25 mouse cellular contexts compared by ENCODE assay signal in the genomic region with DNA sequence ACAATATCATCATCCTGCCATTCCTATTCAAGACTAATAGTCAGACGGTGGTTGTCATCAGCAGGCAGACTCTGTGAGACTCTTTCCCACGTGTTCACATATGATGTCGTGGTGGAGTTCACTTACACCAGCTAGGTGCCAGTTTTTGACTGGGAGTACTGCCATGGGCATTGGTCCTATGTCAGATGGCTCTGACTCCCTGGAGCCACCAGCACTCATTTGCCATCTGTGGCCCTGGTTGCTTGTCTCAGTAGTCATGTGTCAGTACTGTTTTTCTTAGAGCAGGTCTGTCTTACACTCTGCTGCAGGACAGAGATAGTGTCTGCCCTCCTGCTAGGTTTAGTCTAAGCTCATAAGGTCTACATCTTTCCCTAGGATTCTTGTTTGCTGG. TPM values are rescaled to one million over a fixed set of nuclear protein-coding genes. Genes with fewer than 3 reads are reported as not detected.
DNase-seq lines count a peak whose midpoint lies in the region; ATAC-seq and TF ChIP-seq lines count a peak whose summit lies in the region.
"Had no signal": no experiment of that assay in that cellular context is flagged by ENCODE, and none has a peak within 500 bp of the region (broad histone marks: within the 10 kb centered on the region; RNA-seq: fewer than 3 reads in every experiment).

No protein-coding gene starts in this region.

- no peak overlapping the region for H3K4me2 ChIP-seq in hindbrain, postnatal 0 days (ENCODE audit: low read depth, low read length)
- H3K4me2 ChIP-seq in hindbrain, embryonic 12.5 days (replicated peaks), result no peak overlapping the region
- H3K4me2 ChIP-seq: embryonic facial prominence, embryonic 13.5 days; hindbrain, embryonic 14.5 days; limb, embryonic 13.5 days; neural tube, embryonic 13.5 days had no signal

- no peaks in the 10 kb centered on the region for H3K4me1 ChIP-seq in hindbrain, postnatal 0 days (ENCODE audit: insufficient read depth, low read length)
- H3K4me1 ChIP-seq in hindbrain, embryonic 12.5 days, result no peaks in the 10 kb centered on the region
- H3K4me1 ChIP-seq: embryonic facial prominence, embryonic 13.5 days; limb, embryonic 13.5 days; neural tube, embryonic 13.5 days had no signal

- H3K27me3 ChIP-seq in hindbrain, postnatal 0 days (ENCODE audit: insufficient read depth, low read length), result no peaks in the 10 kb centered on the region
- no peaks in the 10 kb centered on the region for H3K27me3 ChIP-seq in hindbrain, embryonic 12.5 days
- H3K27me3 ChIP-seq: embryonic facial prominence, embryonic 13.5 days; limb, embryonic 13.5 days; neural tube, embryonic 13.5 days had no signal

- 75% methylated on average over 3 of the region's 3 CpGs for WGBS in hindbrain, postnatal 0 days
- WGBS in hindbrain, embryonic 12.5 days, result 89% methylated on average over 3 of the region's 3 CpGs

- H3K9ac ChIP-seq in hindbrain, postnatal 0 days (replicated peaks; ENCODE audit: low read length), result no peak overlapping the region
- H3K9ac ChIP-seq in hindbrain, embryonic 12.5 days, result no peak overlapping the region
- H3K9ac ChIP-seq: embryonic facial prominence, embryonic 13.5 days; hindbrain, embryonic 14.5 days; limb, embryonic 13.5 days; liver, embryonic 14.5 days; neural tube, embryonic 13.5 days had no signal

- intact Hi-C loops in gastrocnemius, postnatal 14 days (cut with DNase I; ENCODE audit: low total_unique reads), result no loop called here

- no peak overlapping the region for H3K27ac ChIP-seq in hindbrain, postnatal 0 days
- no peak overlapping the region for H3K27ac ChIP-seq in hindbrain, embryonic 12.5 days
- H3K27ac ChIP-seq: embryonic facial prominence, embryonic 13.5 days; heart, adult 2 months; hindbrain, embryonic 14.5 days; limb, embryonic 13.5 days; liver, embryonic 14.5 days; neural tube, embryonic 13.5 days; stomach, postnatal 0 days had no signal

- no peak overlapping the region for H3K4me3 ChIP-seq in hindbrain, postnatal 0 days (ENCODE audit: low read length)
- no peak overlapping the region for H3K4me3 ChIP-seq in hindbrain, embryonic 12.5 days
- H3K4me3 ChIP-seq: embryonic facial prominence, embryonic 13.5 days; heart, adult 2 months; limb, embryonic 13.5 days; neural tube, embryonic 13.5 days had no signal

- H3K36me3 ChIP-seq in hindbrain, postnatal 0 days (ENCODE audit: insufficient read depth, low read length), result peaks cover 75% of the 10 kb centered on the region
- peaks cover 96% of the 10 kb centered on the region for H3K36me3 ChIP-seq in hindbrain, embryonic 12.5 days

- DNase-seq in hindbrain, postnatal 0 days (ENCODE audit: low spot score), result peak; percentile 43
- peak; percentile 12 for DNase-seq in brain, embryonic 14.5 days (ENCODE audit: low read depth)
- DNase-seq in cerebellum, adult 9-11 months, result peak; percentile 93
- DNase-seq in gastrocnemius, postnatal 14 days, result peak; percentile 38
- no peak for DNase-seq in adrenal gland, postnatal 10 days
- no peak for DNase-seq in kidney, postnatal 4 days
- no peak for DNase-seq in yolk sac, embryonic 10.5 days (ENCODE audit: low spot score)
- DNase-seq: heart, postnatal 10 days; kidney, postnatal 10 days; lung, postnatal 10 days; right cerebral cortex, postnatal 14 days; thymus, postnatal 25 days had no signal

- peak; percentile 55; the same call in 1 of the 2 replicates for ATAC-seq in hindbrain, postnatal 0 days
- ATAC-seq in hindbrain, embryonic 12.5 days (ENCODE audit: low FRiP score), result no peak
- ATAC-seq: intestine, postnatal 0 days had no signal

- TF ChIP-seq POLR2A in brain, embryonic 14.5 days (IDR thresholded peaks at IDR 0.05; ENCODE audit: borderline replicate concordance, extremely low read depth, insufficient read depth, insufficient read length, poor library complexity, severe bottlenecking), result no peak

- H3K9me3 ChIP-seq in hindbrain, postnatal 0 days (ENCODE audit: low read length), result no peaks in the 10 kb centered on the region
- no peaks in the 10 kb centered on the region for H3K9me3 ChIP-seq in hindbrain, embryonic 12.5 days (replicated peaks)
- H3K9me3 ChIP-seq: embryonic facial prominence, embryonic 13.5 days; limb, embryonic 13.5 days; neural tube, embryonic 13.5 days had no signal

- TF ChIP-seq CTCF in hindbrain, postnatal 0 days (IDR thresholded peaks at IDR 0.05; ENCODE audit: low read depth), result no peak
- no peak for TF ChIP-seq CTCF in brain, embryonic 14.5 days (IDR thresholded peaks at IDR 0.05; ENCODE audit: borderline replicate concordance, extremely low read depth, insufficient read depth, insufficient read length)

RNA-seq across cellular contexts. Expression of a gene that starts 13.4 kb away (rescaled TPM):
- 60.4 and 68.1 TPM in 2 replicates for total RNA-seq in hindbrain, postnatal 0 days (2014; rRNA removed)
- 99.7 and 103 TPM in 2 replicates for polyA plus RNA-seq in hindbrain, postnatal 0 days (2015; fragmentation: Nextera tagmentation; extraction: Ambion mirVana)
- polyA plus RNA-seq in hindbrain, embryonic 12.5 days (2016; fragmentation: Nextera tagmentation; extraction: Ambion mirVana), result 148 and 150 TPM in 2 replicates
- polyA plus RNA-seq in brain, embryonic 14.5 days (2012; rRNA removed), result 52.7 and 79.7 TPM in 2 replicates
- 10 to 100 TPM; 54.3 to 61.6 TPM for total RNA-seq in gastrocnemius, postnatal 14 days (2021)
- 10 to 100 TPM; 90.6 to 91.7 TPM for total RNA-seq in adrenal gland, postnatal 10 days (2021)

RNA-seq across cellular contexts. Expression of a gene that starts 22.7 kb away (rescaled TPM):
- 0.22 TPM in 1 of 2 replicates, not detected in the other for total RNA-seq in hindbrain, postnatal 0 days (2014; rRNA removed)
- 0.06 TPM in 1 of 2 replicates, not detected in the other for polyA plus RNA-seq in hindbrain, postnatal 0 days (2015; fragmentation: Nextera tagmentation; extraction: Ambion mirVana)
- polyA plus RNA-seq in hindbrain, embryonic 12.5 days (2016; fragmentation: Nextera tagmentation; extraction: Ambion mirVana), result 0.90 and 3.0 TPM in 2 replicates
- 0.16 and 0.85 TPM in 2 replicates for polyA plus RNA-seq in brain, embryonic 14.5 days (2012; rRNA removed)
- total RNA-seq in gastrocnemius, postnatal 14 days (2021), result 1 to 10 TPM; 1.5 to 1.7 TPM
- under 1 TPM in 1 of 2 experiments, not detected in 1; 0.30 TPM for total RNA-seq in adrenal gland, postnatal 10 days (2021)
- total RNA-seq: adrenal gland, adult 18-20 months; heart, adult 2 months; heart, postnatal 10 days; layer of hippocampus, adult 8-10 months; left cerebral cortex, adult 8-10 months; MEL had no signal
- polyA plus RNA-seq: heart, adult 2 months; hindbrain, embryonic 14.5 days; intestine, postnatal 0 days; liver, embryonic 14.5 days had no signal

RNA-seq across cellular contexts. Expression of a gene that starts 36.7 kb away (rescaled TPM):
- total RNA-seq in hindbrain, postnatal 0 days (2014; rRNA removed), result not detected in 2 replicates
- not detected in 2 replicates for polyA plus RNA-seq in hindbrain, postnatal 0 days (2015; fragmentation: Nextera tagmentation; extraction: Ambion mirVana)
- polyA plus RNA-seq in hindbrain, embryonic 12.5 days (2016; fragmentation: Nextera tagmentation; extraction: Ambion mirVana), result 0.14 and 0.64 TPM in 2 replicates
- 0.07 and 0.14 TPM in 2 replicates for polyA plus RNA-seq in brain, embryonic 14.5 days (2012; rRNA removed)
- total RNA-seq in gastrocnemius, postnatal 14 days (2021), result 1 to 10 TPM; 4.4 to 5.2 TPM
- under 1 TPM; 0.27 to 0.97 TPM for total RNA-seq in adrenal gland, postnatal 10 days (2021)
- total RNA-seq: adrenal gland, adult 18-20 months; heart, adult 2 months; heart, postnatal 10 days; layer of hippocampus, adult 8-10 months; left cerebral cortex, adult 8-10 months; MEL had no signal
- polyA plus RNA-seq: heart, adult 2 months; hindbrain, embryonic 14.5 days; intestine, postnatal 0 days; liver, embryonic 14.5 days had no signal

RNA-seq across cellular contexts. Expression of a gene that starts 37.0 kb away (rescaled TPM):
- 12.4 and 13.0 TPM in 2 replicates for total RNA-seq in hindbrain, postnatal 0 days (2014; rRNA removed)
- polyA plus RNA-seq in hindbrain, postnatal 0 days (2015; fragmentation: Nextera tagmentation; extraction: Ambion mirVana), result 6.4 and 7.8 TPM in 2 replicates
- polyA plus RNA-seq in hindbrain, embryonic 12.5 days (2016; fragmentation: Nextera tagmentation; extraction: Ambion mirVana), result 0.40 TPM in 2 replicates
- 1.2 and 1.5 TPM in 2 replicates for polyA plus RNA-seq in brain, embryonic 14.5 days (2012; rRNA removed)
- total RNA-seq in gastrocnemius, postnatal 14 days (2021), result 10 to 100 TPM in 1 of 2 experiments, 1 to 10 TPM in 1; 5.8 to 14.6 TPM
- 100 to 1,000 TPM; 121 to 185 TPM for total RNA-seq in adrenal gland, postnatal 10 days (2021)
- total RNA-seq: MEL had no signal
- polyA plus RNA-seq: liver, embryonic 14.5 days had no signal

RNA-seq across cellular contexts. Expression of a gene that starts 44.0 kb away (rescaled TPM):
- total RNA-seq in hindbrain, postnatal 0 days (2014; rRNA removed), result 0.29 and 0.31 TPM in 2 replicates
- polyA plus RNA-seq in hindbrain, postnatal 0 days (2015; fragmentation: Nextera tagmentation; extraction: Ambion mirVana), result 0.46 and 0.47 TPM in 2 replicates
- polyA plus RNA-seq in hindbrain, embryonic 12.5 days (2016; fragmentation: Nextera tagmentation; extraction: Ambion mirVana), result 3.6 and 9.3 TPM in 2 replicates
- 0.28 and 1.3 TPM in 2 replicates for polyA plus RNA-seq in brain, embryonic 14.5 days (2012; rRNA removed)
- total RNA-seq in gastrocnemius, postnatal 14 days (2021), result not detected
- not detected for total RNA-seq in adrenal gland, postnatal 10 days (2021)
- total RNA-seq: adrenal gland, adult 18-20 months; heart, adult 2 months; heart, postnatal 10 days had no signal
- polyA plus RNA-seq: embryonic facial prominence, embryonic 13.5 days; heart, adult 2 months; intestine, postnatal 0 days; liver, embryonic 14.5 days; stomach, postnatal 0 days had no signal

Comparison
In these comparisons a context has a peak if more than half of its experiments do, and no peak if none do; other contexts are left out.
1. DNase-seq: peak in hindbrain, postnatal 0 days (single experiment), brain, embryonic 14.5 days (single experiment), cerebellum, adult 9-11 months (single experiment) and gastrocnemius, postnatal 14 days (single experiment); none in adrenal gland, postnatal 10 days (single experiment), kidney, postnatal 4 days (0 of 2) and yolk sac, embryonic 10.5 days (single experiment).